Mouse (Mus musculus) kidney, embryonic 16.5 days (tissue): ENCODE data around the gene Tmco4. TPM values are rescaled to one million over a fixed set of nuclear protein-coding genes. Genes with fewer than 3 reads are reported as not detected.
A peak's percentile ranks its signal among the peaks of the same experiment; 100 is the strongest.

Source experiments
- ATAC-seq: fragments of 200-750 bp; cut with Nextera tagmentation; 2 replicates; pipeline ENCODE4 v1.8.0; 2017; ENCODE audit warnings: moderate TSS enrichment; ENCODE audit not compliant: low FRiP score, low TSS enrichment
- H3K27ac ChIP-seq: fragments of 300-500 bp; sonication (generic); 2 replicates; pipeline ENCODE4 v1.5.1; 2014; ENCODE audit warnings: low read length
- H3K27me3 ChIP-seq: fragments of 300-500 bp; sonication (generic); 2 replicates; pipeline ENCODE4 v1.6.1; 2014; ENCODE audit warnings: low read length, control low read depth, mixed read lengths; ENCODE audit not compliant: insufficient read depth
- H3K36me3 ChIP-seq: fragments of 300-500 bp; sonication (generic); 2 replicates; pipeline ENCODE4 v1.6.1; 2014; ENCODE audit warnings: low read length, control low read depth, mixed read lengths; ENCODE audit not compliant: insufficient read depth
- H3K4me1 ChIP-seq: fragments of 300-500 bp; sonication (generic); 2 replicates; pipeline ENCODE4 v1.6.1; 2014; ENCODE audit warnings: low read length, control low read depth, mixed read lengths; ENCODE audit not compliant: insufficient read depth
- H3K4me2 ChIP-seq: fragments of 300-500 bp; sonication (generic); replicated peaks from 2 replicates; pipeline ENCODE4 v1.6.1; 2014; ENCODE audit warnings: low read depth, low read length
- H3K4me3 ChIP-seq: fragments of 300-500 bp; sonication (generic); 2 replicates; pipeline ENCODE4 v1.5.1; 2014; ENCODE audit warnings: mild to moderate bottlenecking, low read length
- H3K9ac ChIP-seq: fragments of 300-500 bp; sonication (generic); replicated peaks from 2 replicates; pipeline ENCODE4 v1.6.1; 2014; ENCODE audit warnings: low read length
- H3K9me3 ChIP-seq: fragments of 300-500 bp; sonication (generic); 2 replicates; pipeline ENCODE4 v1.6.1; 2016; ENCODE audit warnings: low read length, control low read depth
- WGBS: fragments of 180-500 bp; shearing (Covaris S2); extraction: QIAGEN DNeasy Blood & Tissue Kit; methylation state at CpG from one replicate; pipeline ENCODE4 v1.1.7; 2014; 5-methylcytosine and 5-hydroxymethylcytosine counted together
- polyA plus RNA-seq: library from polyadenylated mRNA; unstranded; fragments of >200 nt; fragmentation: Nextera tagmentation; extraction: Ambion mirVana; gene quantifications from 2 replicates; pipeline ENCODE4 v1.2.1, GENCODE M21; 2015

Tmco4 gene
- polyA plus RNA-seq, result 8.8 and 8.9 TPM in 2 replicates

DNA sequence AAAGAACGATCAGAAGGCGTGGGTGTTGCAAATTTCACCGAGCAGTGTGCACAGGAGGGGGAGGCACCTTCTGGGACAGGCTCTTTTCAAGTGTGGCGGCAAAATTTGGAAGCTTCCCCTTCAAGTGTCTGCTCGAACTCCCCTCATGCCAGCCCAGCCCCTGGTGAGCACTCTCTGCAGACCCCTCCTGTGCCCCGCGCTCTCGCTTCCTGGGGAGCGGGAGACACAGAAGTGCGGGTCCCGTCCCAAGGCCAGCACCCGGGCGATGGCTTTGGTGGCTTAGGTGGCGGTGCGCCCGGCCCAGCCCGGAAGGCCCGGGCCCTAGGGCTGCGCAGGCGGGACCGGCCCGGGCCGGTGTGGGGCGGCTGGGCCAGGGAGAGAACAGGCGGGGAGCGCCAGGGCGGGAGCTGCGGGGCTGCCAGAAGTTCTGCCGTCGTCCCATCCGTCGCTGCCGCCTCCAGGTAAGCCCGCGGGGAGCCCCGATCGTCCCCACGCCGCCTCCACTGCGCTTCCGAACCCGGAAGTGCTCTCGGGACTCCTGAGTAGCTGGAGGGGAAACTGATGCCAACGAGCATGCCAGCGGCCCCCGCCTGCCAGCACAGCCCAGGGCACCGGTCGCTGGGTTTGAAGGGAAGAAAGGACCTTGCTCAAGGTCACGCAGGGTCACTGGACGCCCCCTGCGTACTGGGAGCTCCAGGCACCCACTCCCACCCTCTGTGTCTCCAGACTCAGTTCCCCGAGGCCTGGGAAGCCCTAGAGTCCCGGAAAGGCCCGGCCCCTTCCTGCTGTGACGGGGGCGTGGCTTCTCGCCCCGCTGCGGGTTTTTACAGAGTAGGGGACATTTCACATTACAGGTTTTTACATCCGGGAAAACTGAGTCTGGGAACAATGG lies at the start of gene Tmco4:
TSS of gene Tmco4 (plus strand) at position 62 of the 892 bp plus-strand sequence.
- Histone ChIP-seq H3K36me3 (no peaks in the 10 kb centered on the region), H3K4me2 (peak within 1 kb of the TSS; percentile 95), H3K4me3 (peak within 1 kb of the TSS; percentile 66), H3K9me3 (no peaks in the 10 kb centered on the region), H3K9ac (peak within 1 kb of the TSS; percentile 86), H3K27me3 (no peaks in the 10 kb centered on the region), H3K4me1 (peaks cover 22% of the 10 kb centered on the region), H3K27ac (peak within 1 kb of the TSS; percentile 89)
- under 1% methylated on average over 59 of the region's 60 CpGs for WGBS
- peak; percentile 82 for ATAC-seq

DNA sequence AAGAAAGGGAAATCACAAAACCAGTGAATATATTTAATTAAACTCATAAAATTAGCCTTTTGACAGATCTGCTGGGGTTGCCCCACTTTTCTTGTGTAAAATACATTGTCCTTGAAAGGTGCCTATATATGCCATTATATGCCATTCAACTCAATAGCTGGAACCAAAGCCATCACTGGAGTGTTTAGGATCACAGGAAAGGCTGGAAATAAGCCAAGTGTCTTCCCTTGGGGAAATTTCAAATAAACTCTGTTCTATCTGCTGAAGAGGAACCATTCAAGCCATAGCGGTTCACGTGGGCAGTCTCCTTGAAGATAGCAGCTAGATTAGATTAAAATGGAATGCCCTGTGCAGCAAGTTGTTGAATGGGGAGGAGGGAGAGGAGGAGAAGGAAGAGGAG lies 47.1 kb upstream of the Tmco4 start:
- H3K27me3 ChIP-seq, result no peaks in the 10 kb centered on the region
- no peaks in the 10 kb centered on the region for H3K9me3 ChIP-seq
- H3K36me3 ChIP-seq, result no peaks in the 10 kb centered on the region
- no peak overlapping the region for H3K9ac ChIP-seq
- peaks cover 8% of the 10 kb centered on the region; the same call in 1 of the 2 replicates for H3K4me1 ChIP-seq
- no peak overlapping the region for H3K4me2 ChIP-seq
- WGBS, result 83% methylated on average over 2 of the region's 2 CpGs
- H3K4me3 ChIP-seq, result no peak overlapping the region
- H3K27ac ChIP-seq, result no peak overlapping the region
- ATAC-seq, result no peak

DNA sequence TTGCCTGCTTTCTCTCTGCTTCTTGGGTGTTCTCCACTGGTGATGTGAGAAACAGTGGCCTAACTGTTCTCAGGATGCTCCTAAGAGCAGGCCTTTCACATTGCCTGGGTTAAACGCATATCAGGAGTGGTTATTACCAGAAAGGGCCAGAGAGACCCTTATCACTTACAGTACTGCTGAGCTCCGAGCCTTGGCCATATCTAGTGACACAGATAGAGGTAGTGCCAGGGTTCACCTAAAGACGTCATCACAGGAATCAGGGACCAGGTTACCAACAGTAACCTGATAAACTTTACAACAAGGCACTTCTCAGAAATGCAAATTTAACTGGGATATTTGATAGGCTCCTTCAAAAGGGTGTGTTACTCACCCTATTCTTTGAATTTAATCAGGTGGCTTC lies 38.8 kb upstream of the Tmco4 start:
- no peak overlapping the region for H3K4me2 ChIP-seq
- H3K4me3 ChIP-seq, result no peak overlapping the region
- H3K27me3 ChIP-seq, result no peaks in the 10 kb centered on the region
- no peak overlapping the region for H3K27ac ChIP-seq
- no peak overlapping the region for H3K9ac ChIP-seq
- H3K36me3 ChIP-seq, result no peaks in the 10 kb centered on the region
- ATAC-seq, result no peak
- 61% methylated on average over 3 of the region's 3 CpGs for WGBS
- H3K4me1 ChIP-seq, result peaks cover 6% of the 10 kb centered on the region
- H3K9me3 ChIP-seq, result no peaks in the 10 kb centered on the region

DNA sequence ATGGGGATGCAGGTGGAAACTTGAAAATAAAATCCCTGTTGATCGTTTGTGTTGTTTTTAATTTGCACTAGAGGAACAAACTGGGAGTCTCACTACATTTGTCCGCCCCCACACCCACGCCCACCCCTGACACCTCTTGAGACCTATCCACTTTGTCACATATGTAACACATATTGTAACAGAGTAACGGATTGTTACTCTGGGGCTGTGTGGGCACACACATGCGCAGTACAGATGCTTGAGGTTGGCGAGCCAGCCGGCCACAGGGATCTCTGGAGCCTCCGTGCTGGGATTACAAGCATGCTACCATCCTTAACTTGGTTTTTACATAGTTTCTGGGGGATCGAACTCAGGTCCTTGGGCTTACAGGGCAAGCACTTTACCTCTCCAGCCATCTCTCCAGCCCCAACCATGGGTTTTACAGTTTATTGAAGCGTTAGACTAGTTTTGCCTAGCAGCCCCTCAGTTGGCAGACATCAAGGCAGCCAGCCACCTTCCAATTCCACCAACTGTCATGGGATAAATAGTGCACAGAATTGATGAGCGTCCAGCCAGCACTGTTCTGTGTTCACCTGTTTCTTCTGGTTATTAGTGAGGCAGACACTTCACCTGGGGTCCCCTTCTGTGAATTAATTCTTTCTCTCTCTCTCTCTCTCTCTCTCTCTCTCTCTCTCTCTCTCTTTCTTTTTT lies 38.1 kb upstream of the Tmco4 start:
- H3K27me3 ChIP-seq, result no peaks in the 10 kb centered on the region
- peaks cover 14% of the 10 kb centered on the region for H3K4me1 ChIP-seq
- no peaks in the 10 kb centered on the region for H3K36me3 ChIP-seq
- ATAC-seq, result no peak
- no peak overlapping the region for H3K4me2 ChIP-seq
- no peak overlapping the region for H3K4me3 ChIP-seq
- WGBS, result 86% methylated on average over 11 of the region's 11 CpGs
- no peak overlapping the region for H3K9ac ChIP-seq
- no peak overlapping the region for H3K27ac ChIP-seq
- H3K9me3 ChIP-seq, result no peaks in the 10 kb centered on the region

DNA sequence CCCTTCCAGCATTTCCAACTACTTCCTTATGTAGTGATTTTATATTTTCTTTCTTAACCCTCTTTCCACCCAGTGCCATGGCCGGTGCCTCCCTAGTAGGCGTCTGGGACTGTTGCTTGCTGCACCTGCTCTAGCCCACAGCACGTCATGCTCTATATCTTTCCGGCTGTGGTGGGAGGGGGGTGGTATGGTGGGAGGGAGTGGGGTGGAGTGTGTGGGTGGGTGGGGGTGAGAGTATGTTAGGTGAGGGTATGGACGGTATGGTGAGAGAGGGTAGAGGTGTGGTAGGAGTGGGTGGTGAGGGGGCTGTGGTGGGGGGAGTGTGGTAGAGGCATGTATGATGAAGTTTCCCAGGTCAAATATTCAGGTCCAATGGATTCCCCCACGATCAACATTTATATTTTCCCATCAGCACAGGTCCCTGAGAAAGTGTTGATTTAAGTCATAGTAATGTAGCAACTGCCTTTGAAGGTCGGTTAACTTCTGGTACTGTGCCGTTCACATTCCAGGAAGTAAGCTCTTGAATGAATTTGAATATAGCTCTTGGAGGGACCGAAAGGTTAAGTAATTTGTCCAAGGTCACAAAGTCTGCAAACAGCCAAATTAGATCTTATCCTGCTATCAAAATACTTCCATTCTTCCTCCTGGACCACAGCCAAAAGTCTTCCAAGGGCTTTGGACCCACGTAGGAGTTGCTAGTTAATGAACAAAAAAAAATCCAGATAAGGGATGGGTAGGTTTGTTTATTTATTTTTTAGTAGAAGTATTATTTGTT lies 34.0 kb upstream of the Tmco4 start:
- Histone ChIP-seq H3K4me1 (peaks cover 31% of the 10 kb centered on the region), H3K27me3 (no peaks in the 10 kb centered on the region), H3K9ac (no peak overlapping the region), H3K36me3 (no peaks in the 10 kb centered on the region), H3K4me3 (no peak overlapping the region), H3K27ac (peak overlapping the region; percentile 64), H3K9me3 (no peaks in the 10 kb centered on the region), H3K4me2 (no peak overlapping the region)
- peak; percentile 75 for ATAC-seq
- 47% methylated on average over 10 of the region's 10 CpGs for WGBS

DNA sequence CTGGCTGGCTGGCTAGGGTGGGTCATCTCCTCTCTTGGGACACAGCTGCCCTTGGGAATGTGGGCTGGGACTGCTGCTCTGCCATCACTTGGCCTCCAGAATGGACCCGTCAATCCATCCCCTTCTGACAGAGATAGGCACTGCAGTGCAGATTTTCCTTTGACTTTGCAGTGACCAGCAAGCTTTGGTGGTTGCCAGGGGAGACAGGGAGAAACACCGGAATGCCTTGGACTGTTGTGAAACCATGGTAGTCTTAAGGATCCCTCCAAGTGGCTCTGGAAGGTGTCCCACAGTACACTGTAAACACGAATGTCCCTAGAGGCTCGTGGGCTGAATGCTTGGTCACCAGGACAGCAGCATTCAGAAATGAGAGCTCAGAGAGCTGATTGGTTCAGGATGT lies 33.2 kb upstream of the Tmco4 start:
- Histone ChIP-seq H3K4me2 (no peak overlapping the region), H3K27ac (peak overlapping the region; percentile 64; the same call in 1 of the 2 replicates), H3K4me3 (no peak overlapping the region), H3K9ac (no peak overlapping the region), H3K27me3 (no peaks in the 10 kb centered on the region), H3K36me3 (no peaks in the 10 kb centered on the region), H3K9me3 (no peaks in the 10 kb centered on the region), H3K4me1 (peaks cover 31% of the 10 kb centered on the region)
- WGBS, result 65% methylated on average over 4 of the region's 4 CpGs
- ATAC-seq, result no peak

DNA sequence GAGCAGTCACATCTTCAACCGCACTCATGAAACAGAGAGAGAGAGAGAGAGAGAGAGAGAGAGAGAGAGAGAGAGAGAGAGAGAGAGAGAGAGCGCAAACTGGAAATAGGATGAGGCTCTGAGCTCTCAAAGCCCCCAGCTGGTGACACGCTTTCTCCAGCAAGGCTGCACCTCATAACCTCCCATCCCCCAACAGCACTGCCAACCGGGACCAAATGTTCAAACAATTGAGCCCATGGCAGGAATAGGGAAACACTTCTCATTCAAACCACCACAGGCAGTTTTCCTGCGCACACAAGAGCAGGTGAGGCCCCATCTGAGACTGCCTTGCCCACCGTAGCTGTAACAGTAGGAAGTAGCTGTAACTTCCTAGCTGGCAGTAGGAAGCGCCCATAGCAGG lies 31.3 kb upstream of the Tmco4 start:
- H3K4me3 ChIP-seq, result no peak overlapping the region
- H3K4me1 ChIP-seq, result peaks cover 31% of the 10 kb centered on the region
- 23% methylated on average over 7 of the region's 7 CpGs for WGBS
- H3K4me2 ChIP-seq, result no peak overlapping the region
- no peak overlapping the region for H3K9ac ChIP-seq
- H3K9me3 ChIP-seq, result no peaks in the 10 kb centered on the region
- ATAC-seq, result no peak
- no peaks in the 10 kb centered on the region for H3K36me3 ChIP-seq
- H3K27me3 ChIP-seq, result no peaks in the 10 kb centered on the region
- H3K27ac ChIP-seq, result peak overlapping the region; percentile 70

DNA sequence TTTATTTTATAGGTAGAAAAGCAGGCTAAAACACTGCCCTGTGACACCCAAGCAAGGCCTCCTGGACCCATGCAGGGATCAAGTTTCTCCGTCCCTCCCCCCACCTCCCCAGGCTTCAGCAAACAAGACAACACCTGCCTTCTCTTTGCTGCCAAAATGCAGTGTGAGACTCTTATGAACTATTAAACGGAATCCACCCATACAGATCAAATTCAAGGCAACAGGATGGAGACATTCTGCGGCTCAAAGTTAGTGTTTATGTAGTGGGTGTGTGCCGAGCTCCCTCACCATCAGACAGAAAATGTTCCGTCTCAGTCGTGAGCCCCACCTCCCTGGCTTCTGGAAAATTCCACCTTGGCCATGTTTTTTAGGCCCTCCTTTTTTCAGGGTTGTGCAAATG lies 30.7 kb upstream of the Tmco4 start:
- 14% methylated on average over 6 of the region's 6 CpGs for WGBS
- no peaks in the 10 kb centered on the region for H3K36me3 ChIP-seq
- peaks cover 31% of the 10 kb centered on the region for H3K4me1 ChIP-seq
- no peak overlapping the region for H3K9ac ChIP-seq
- no peaks in the 10 kb centered on the region for H3K9me3 ChIP-seq
- peak overlapping the region; percentile 70 for H3K27ac ChIP-seq
- no peak for ATAC-seq
- no peak overlapping the region for H3K4me2 ChIP-seq
- no peak overlapping the region for H3K4me3 ChIP-seq
- H3K27me3 ChIP-seq, result no peaks in the 10 kb centered on the region

DNA sequence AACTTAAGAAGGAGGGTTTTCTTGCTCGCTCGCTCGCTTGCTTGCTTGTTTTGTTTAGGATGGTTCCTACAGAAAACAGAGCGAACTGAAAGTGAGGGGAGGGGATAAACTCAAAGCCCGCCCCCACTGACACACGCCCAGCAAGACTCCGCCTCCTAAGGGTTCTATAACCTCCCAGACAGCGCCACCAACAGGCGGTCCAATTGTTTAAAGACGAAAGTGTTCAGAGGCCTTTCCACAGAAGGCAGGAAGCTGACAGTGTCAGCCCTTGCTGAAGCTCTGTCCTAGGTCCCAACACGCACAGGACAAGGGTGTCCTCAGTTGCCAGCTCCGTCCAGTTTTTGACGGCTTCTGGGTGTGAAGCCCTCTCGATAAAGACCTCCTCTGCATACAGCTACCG lies 29.0 kb upstream of the Tmco4 start:
- Histone ChIP-seq H3K4me1 (peaks cover 26% of the 10 kb centered on the region), H3K27me3 (no peaks in the 10 kb centered on the region), H3K9me3 (no peaks in the 10 kb centered on the region), H3K4me2 (peak overlapping the region; percentile 22; the same call in 1 of the 2 replicates), H3K9ac (no peak overlapping the region), H3K36me3 (no peaks in the 10 kb centered on the region), H3K4me3 (peak overlapping the region; percentile 25; the same call in 1 of the 2 replicates), H3K27ac (no peak overlapping the region)
- 0 out of 2 replicates have a peak, but pooled peaks have one; percentile 12 for ATAC-seq
- WGBS, result 37% methylated on average over 15 of the region's 15 CpGs
